Mouse (Mus musculus): ENCODE measurements around the gene Tll2. TPM values are rescaled to one million over a fixed set of nuclear protein-coding genes. Genes with fewer than 3 reads are reported as not detected.

The Tll2 gene
- polyA plus RNA-seq, 1 experiment, result not detected

- WGBS, result 48% methylated on average over 14 of the region's 14 CpGs
- TF ChIP-seq POLR2A (IDR thresholded peaks at IDR 0.05; ENCODE audit: low read depth, low read length), result no peak
- TF ChIP-seq CTCF (IDR thresholded peaks at IDR 0.05; ENCODE audit: extremely low read depth, insufficient read length, insufficient replicate concordance, low read depth, low read length), result no peak
- Histone ChIP-seq H3K36me3 (ENCODE audit: control insufficient read depth, insufficient read depth, low read length) (no peaks in the 10 kb centered on the region), H3K4me3 (ENCODE audit: low read depth, low read length) (no peak overlapping the region), H3K4me1 (ENCODE audit: control insufficient read depth, insufficient read depth, insufficient read length, low read length) (no peaks in the 10 kb centered on the region), H3K27me3 (ENCODE audit: control insufficient read depth, insufficient read depth, low read length) (no peaks in the 10 kb centered on the region), H3K27ac (ENCODE audit: insufficient read depth, low read depth, low read length) (no peak overlapping the region)
These were observed 46.2 kb downstream of the Tll2 start for GRCm38 (mm10) chr19:41160388-41160787.

GRCm38 (mm10) chr19:41154681-41155080 lies 52.0 kb downstream of the Tll2 start:
- Histone ChIP-seq H3K4me1 (ENCODE audit: control insufficient read depth, insufficient read depth, insufficient read length, low read length) (no peaks in the 10 kb centered on the region), H3K4me3 (ENCODE audit: low read depth, low read length) (no peak overlapping the region), H3K36me3 (ENCODE audit: control insufficient read depth, insufficient read depth, low read length) (no peaks in the 10 kb centered on the region), H3K27ac (ENCODE audit: insufficient read depth, low read depth, low read length) (no peak overlapping the region), H3K27me3 (ENCODE audit: control insufficient read depth, insufficient read depth, low read length) (no peaks in the 10 kb centered on the region)
- 75% methylated on average over 7 of the region's 7 CpGs for WGBS
- TF ChIP-seq POLR2A (IDR thresholded peaks at IDR 0.05; ENCODE audit: low read depth, low read length), result no peak
- no peak for TF ChIP-seq CTCF (IDR thresholded peaks at IDR 0.05; ENCODE audit: extremely low read depth, insufficient read length, insufficient replicate concordance, low read depth, low read length)

GRCm38 (mm10) chr19:41152462-41152861 lies 54.2 kb downstream of the Tll2 start:
- Histone ChIP-seq H3K27me3 (ENCODE audit: control insufficient read depth, insufficient read depth, low read length) (no peaks in the 10 kb centered on the region), H3K4me3 (ENCODE audit: low read depth, low read length) (no peak overlapping the region), H3K4me1 (ENCODE audit: control insufficient read depth, insufficient read depth, insufficient read length, low read length) (no peaks in the 10 kb centered on the region), H3K27ac (ENCODE audit: insufficient read depth, low read depth, low read length) (no peak overlapping the region), H3K36me3 (ENCODE audit: control insufficient read depth, insufficient read depth, low read length) (no peaks in the 10 kb centered on the region)
- TF ChIP-seq POLR2A (IDR thresholded peaks at IDR 0.05; ENCODE audit: low read depth, low read length) (no peak), CTCF (IDR thresholded peaks at IDR 0.05; ENCODE audit: extremely low read depth, insufficient read length, insufficient replicate concordance, low read depth, low read length) (no peak)
- WGBS, result 78% methylated on average over 4 of the region's 4 CpGs

GRCm38 (mm10) chr19:41152016-41152370 lies 54.6 kb downstream of the Tll2 start:
- no peak for TF ChIP-seq CTCF (IDR thresholded peaks at IDR 0.05; ENCODE audit: extremely low read depth, insufficient read length, insufficient replicate concordance, low read depth, low read length)
- no peak for TF ChIP-seq POLR2A (IDR thresholded peaks at IDR 0.05; ENCODE audit: low read depth, low read length)
- Histone ChIP-seq H3K27ac (ENCODE audit: insufficient read depth, low read depth, low read length) (peak overlapping the region; percentile 31; the same call in 1 of the 2 replicates), H3K4me3 (ENCODE audit: low read depth, low read length) (no peak overlapping the region)

GRCm38 (mm10) chr19:41151321-41152015 lies 55.2 kb downstream of the Tll2 start:
- no peaks in the 10 kb centered on the region for H3K36me3 ChIP-seq (ENCODE audit: control insufficient read depth, insufficient read depth, low read length)
- no peak overlapping the region for H3K4me3 ChIP-seq (ENCODE audit: low read depth, low read length)
- TF ChIP-seq POLR2A (IDR thresholded peaks at IDR 0.05; ENCODE audit: low read depth, low read length) (no peak), CTCF (IDR thresholded peaks at IDR 0.05; ENCODE audit: extremely low read depth, insufficient read length, insufficient replicate concordance, low read depth, low read length) (no peak)
- no peak overlapping the region for H3K27ac ChIP-seq (ENCODE audit: insufficient read depth, low read depth, low read length)
- no peaks in the 10 kb centered on the region for H3K27me3 ChIP-seq (ENCODE audit: control insufficient read depth, insufficient read depth, low read length)
- WGBS, result 55% methylated on average over 7 of the region's 7 CpGs
- no peaks in the 10 kb centered on the region for H3K4me1 ChIP-seq (ENCODE audit: control insufficient read depth, insufficient read depth, insufficient read length, low read length)

More at GRCm38 (mm10) chr19:41152016-41152370, 54.6 kb downstream of the Tll2 start:
- H3K36me3 ChIP-seq (ENCODE audit: control insufficient read depth, insufficient read depth, low read length), result no peaks in the 10 kb centered on the region
- H3K4me1 ChIP-seq (ENCODE audit: control insufficient read depth, insufficient read depth, insufficient read length, low read length), result no peaks in the 10 kb centered on the region
- H3K27me3 ChIP-seq (ENCODE audit: control insufficient read depth, insufficient read depth, low read length), result no peaks in the 10 kb centered on the region
- 84% methylated on average over 3 of the region's 3 CpGs for WGBS

- Histone ChIP-seq H3K27ac (ENCODE audit: insufficient read depth, low read depth, low read length) (no peak overlapping the region), H3K27me3 (ENCODE audit: control insufficient read depth, insufficient read depth, low read length) (no peaks in the 10 kb centered on the region; the same call in 1 of the 2 replicates), H3K4me1 (ENCODE audit: control insufficient read depth, insufficient read depth, insufficient read length, low read length) (no peaks in the 10 kb centered on the region), H3K36me3 (ENCODE audit: control insufficient read depth, insufficient read depth, low read length) (no peaks in the 10 kb centered on the region), H3K4me3 (ENCODE audit: low read depth, low read length) (no peak overlapping the region)
- WGBS, result 74% methylated on average over 8 of the region's 8 CpGs
- TF ChIP-seq POLR2A (IDR thresholded peaks at IDR 0.05; ENCODE audit: low read depth, low read length), result no peak
- TF ChIP-seq CTCF (IDR thresholded peaks at IDR 0.05; ENCODE audit: extremely low read depth, insufficient read length, insufficient replicate concordance, low read depth, low read length), result no peak
These were observed 65.7 kb downstream of the Tll2 start for GRCm38 (mm10) chr19:41140961-41141360.

- Histone ChIP-seq H3K27me3 (ENCODE audit: control insufficient read depth, insufficient read depth, low read length) (no peaks in the 10 kb centered on the region; the same call in 1 of the 2 replicates), H3K27ac (ENCODE audit: insufficient read depth, low read depth, low read length) (no peak overlapping the region)
- WGBS, result 35% methylated on average over 4 of the region's 4 CpGs
These were observed 67.0 kb downstream of the Tll2 start for GRCm38 (mm10) chr19:41139629-41140028.

More at GRCm38 (mm10) chr19:41139629-41140028, 67.0 kb downstream of the Tll2 start:
- TF ChIP-seq POLR2A (IDR thresholded peaks at IDR 0.05; ENCODE audit: low read depth, low read length) (no peak), CTCF (IDR thresholded peaks at IDR 0.05; ENCODE audit: extremely low read depth, insufficient read length, insufficient replicate concordance, low read depth, low read length) (no peak)
- Histone ChIP-seq H3K4me3 (ENCODE audit: low read depth, low read length) (no peak overlapping the region), H3K4me1 (ENCODE audit: control insufficient read depth, insufficient read depth, insufficient read length, low read length) (no peaks in the 10 kb centered on the region), H3K36me3 (ENCODE audit: control insufficient read depth, insufficient read depth, low read length) (no peaks in the 10 kb centered on the region)

Data from small intestine, adult 2 months (tissue).